Mouse (Mus musculus): ENCODE results near the gene Gm21317. TPM values are rescaled to one million over a fixed set of nuclear protein-coding genes. Genes with fewer than 3 reads are reported as not detected.

Gm21317 gene
- not detected in 4 replicates for total RNA-seq (2023)

GRCm38 (mm10) chrY:82224927-82225326 lies at the start of gene Gm21317:
Gene Gm21317 (plus strand): TSS chrY:82225227.

All from B cell, adult 62 days (primary cell).